Mouse (Mus musculus) left cerebral cortex, postnatal 10 days (tissue): ENCODE measurements around the gene Slc25a12. TPM values are rescaled to one million over a fixed set of nuclear protein-coding genes. Genes with fewer than 3 reads are reported as not detected.

ENCODE experiments used
- DNase-seq, 2 experiments: peaks; one replicate each; pipeline ENCODE4 v3.0.0; 2021 to 2022; ENCODE audit warnings: low spot score in 2 of 2, mixed read lengths in 1 of 2; ENCODE audit errors: extremely low spot score in 1 of 2
- intact Hi-C: fragments of 180-260 bp; cut with DNase I; formaldehyde crosslinking; loops from one replicate; pipeline ENCODE4 v1.15.1; 2025
- total RNA-seq, 2 experiments: library from RNA; stranded (reverse); gene quantifications; 2 replicates each; pipeline ENCODE4 v1.2.3; 2021

The Slc25a12 gene
- total RNA-seq, 2 experiments from 2014 or later: 157 to 162 TPM

DNA sequence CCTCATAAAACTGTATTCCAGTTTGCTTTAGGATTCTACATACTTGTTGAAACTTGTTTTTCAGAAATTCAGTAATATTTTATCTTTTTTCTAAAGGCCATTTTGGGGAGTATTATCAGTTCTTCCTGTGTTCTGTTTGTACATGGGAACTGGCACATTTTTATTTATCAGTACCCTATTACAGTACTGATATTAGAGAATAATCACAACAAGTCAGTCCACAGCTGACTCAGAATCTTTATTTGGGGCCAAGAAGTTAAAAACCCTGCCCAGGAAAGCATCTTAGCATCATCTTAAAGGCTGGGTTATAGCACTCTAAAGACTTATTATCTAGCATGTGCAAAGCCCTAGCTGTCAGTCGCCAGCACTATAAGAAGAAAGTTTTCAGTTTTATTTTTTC, 137.9 kb downstream of the Slc25a12 start:
- no peak for DNase-seq
- intact Hi-C loops: loop anchor here (5.0 kb wide), 1 partner anchor 72 kb away; no protein-coding TSS in a partner anchor

DNA sequence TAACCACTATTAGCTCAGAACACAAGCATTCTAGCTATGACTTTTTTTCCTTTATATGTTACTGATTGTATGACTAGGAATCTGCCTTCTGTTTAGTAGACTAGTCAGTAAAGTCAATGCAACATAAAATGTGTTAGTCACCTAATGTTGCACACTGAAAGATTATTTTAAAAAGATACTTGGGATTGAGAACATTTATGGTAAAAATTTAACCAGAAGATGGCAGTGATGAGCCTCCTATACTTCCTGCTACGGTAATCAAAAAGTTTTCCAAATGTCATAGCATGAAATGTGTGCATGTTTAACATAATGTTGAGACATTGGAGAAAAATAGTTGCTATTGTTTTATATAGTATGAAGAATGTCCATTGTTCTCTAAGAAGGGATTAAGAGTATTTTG, 140.2 kb downstream of the Slc25a12 start:
- DNase-seq: no peak
- intact Hi-C loops: loop anchor here (5.0 kb wide), 1 partner anchor 70 kb away; no protein-coding TSS in a partner anchor

Other genes starting within 250 kb of the Slc25a12 start
- 1 to 10 TPM; 5.0 to 5.5 TPM for gene Cybrd1, start 249.8 kb downstream of the Slc25a12 start, total RNA-seq
- 100 to 1,000 TPM; 179 to 183 TPM for gene Dync1i2, start 156.0 kb downstream of the Slc25a12 start, total RNA-seq
- gene Hat1, start 21.2 kb upstream of the Slc25a12 start, total RNA-seq: 10 to 100 TPM; 17.5 to 18.7 TPM
- gene Metap1d, start 85.5 kb upstream of the Slc25a12 start, total RNA-seq: 10 to 100 TPM; 17.5 to 18.8 TPM
- gene Dlx1, start 160.4 kb upstream of the Slc25a12 start, total RNA-seq: 10 to 100 TPM; 22.7 to 28.3 TPM
- gene Dlx2, start 179.0 kb upstream of the Slc25a12 start, total RNA-seq: 1 to 10 TPM; 8.2 to 8.7 TPM